Mouse (Mus musculus) liver, embryonic 14.5 days (tissue): Measurements from ENCODE around the gene Mfsd2b.

Source experiments
- CTCF ChIP-seq: IDR thresholded peaks from 2 replicates; pipeline ENCODE4 v1.5.1; 2016; ENCODE audit warnings: antibody characterized with exemption, low read depth, control low read depth
- EP300 ChIP-seq: IDR thresholded peaks from 2 replicates; pipeline ENCODE4 v1.6.1; 2016; ENCODE audit warnings: antibody characterized with exemption, low read depth

DNA sequence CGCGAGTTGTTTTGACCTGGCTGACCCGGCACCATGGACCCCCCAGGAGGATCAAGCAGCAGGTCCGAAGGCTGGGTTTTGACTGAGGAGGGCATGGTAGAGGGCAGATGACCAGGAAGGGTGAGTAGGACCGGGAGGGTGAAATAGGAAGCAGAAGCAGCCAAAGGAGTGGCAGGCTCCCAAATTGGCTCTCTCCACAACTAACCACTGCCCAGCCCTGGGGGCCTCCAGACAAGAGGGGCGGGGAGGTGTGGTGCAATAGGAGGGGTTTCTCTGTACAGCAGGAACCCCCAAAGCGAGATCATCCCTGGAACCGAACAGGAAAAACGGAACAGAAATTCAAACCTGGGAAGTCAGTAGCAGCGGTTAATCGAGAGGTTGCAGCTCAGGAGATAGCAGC, 33.4 kb downstream of the Mfsd2b start:
- no peak for TF ChIP-seq EP300
- TF ChIP-seq CTCF = no peak
